Mouse (Mus musculus) layer of hippocampus, adult 2 months (tissue): ENCODE measurements around the gene Arhgap20. TPM values are rescaled to one million over a fixed set of nuclear protein-coding genes. Genes with fewer than 3 reads are reported as not detected.

Source experiments
- DNase-seq, 2 experiments: peaks; one replicate each; pipeline ENCODE4 v3.0.0; 2022; ENCODE audit warnings: low spot score in 2 of 2
- H3K27ac ChIP-seq: fragments of 200-600 bp; 2 replicates; pipeline ENCODE4 v1.8.1; 2022
- H3K4me3 ChIP-seq: fragments of 200-600 bp; 2 replicates; pipeline ENCODE4 v1.8.1; 2022; ENCODE audit warnings: mild to moderate bottlenecking
- CTCF ChIP-seq: fragments of 200-600 bp; conservative IDR thresholded peaks from 2 replicates; pipeline ENCODE4 v1.8.1; 2022; ENCODE audit warnings: antibody characterized with exemption, mild to moderate bottlenecking, moderate library complexity
- long read RNA-seq, 2 experiments: library from polyadenylated mRNA; stranded (forward); transcript quantifications; one replicate each; pipeline ENCODE4 v2.0.0; 2021; ENCODE audit warnings: borderline mapping rate in 2 of 2
- total RNA-seq, 2 experiments: library from RNA; stranded (reverse); gene quantifications; 2 replicates each; pipeline ENCODE4 v1.2.3; 2021

Gene Arhgap20
- 10 to 100 TPM; 62.9 to 66.6 TPM for total RNA-seq
- long read RNA-seq, experiment 1, full-length matches to known transcripts: 2 of 15 reads
- long read RNA-seq, experiment 1, partial matches to known transcripts: 6 of 15 reads
- long read RNA-seq, experiment 1, other reads (novel, unspliced or antisense): 7 of 15 reads
- long read RNA-seq, experiment 2, full-length matches to known transcripts: 11 of 28 reads
- long read RNA-seq, experiment 2, partial matches to known transcripts: 11 of 28 reads
- long read RNA-seq, experiment 2, other reads (novel, unspliced or antisense): 6 of 28 reads

DNA sequence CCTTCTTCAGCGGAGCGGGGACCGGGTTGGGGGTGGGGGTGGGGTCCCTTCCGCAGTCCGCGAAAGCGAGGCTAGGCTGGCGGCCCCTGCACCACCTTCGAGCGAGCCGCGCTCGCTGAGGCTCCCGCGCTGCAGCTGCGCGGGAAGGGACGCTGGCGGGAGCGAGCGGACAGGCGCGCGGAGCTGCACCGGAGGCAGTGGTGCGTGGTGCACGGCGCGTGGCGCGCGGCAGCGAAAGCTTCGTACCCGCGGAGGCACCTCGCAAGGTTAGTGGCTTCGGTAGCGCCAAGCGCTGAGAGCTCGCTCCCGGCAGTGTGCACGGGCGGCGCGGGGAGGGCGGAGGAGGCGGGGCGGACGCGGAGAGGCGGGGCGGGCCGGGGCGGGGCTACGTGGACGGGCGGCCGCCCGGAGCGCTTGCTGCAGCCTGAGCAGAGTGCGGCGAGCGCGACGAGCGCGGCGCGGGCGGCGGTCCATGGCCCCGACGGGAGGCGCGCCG lies at the start of gene Arhgap20:
Arhgap20 (plus strand) TSS at position 417 of the 496 bp plus-strand sequence.
- peak within 1 kb of the TSS; percentile 90 for H3K4me3 ChIP-seq
- no peak for TF ChIP-seq CTCF
- DNase-seq: peak; percentile 87 to 89
- peak within 1 kb of the TSS; percentile 96 for H3K27ac ChIP-seq

DNA sequence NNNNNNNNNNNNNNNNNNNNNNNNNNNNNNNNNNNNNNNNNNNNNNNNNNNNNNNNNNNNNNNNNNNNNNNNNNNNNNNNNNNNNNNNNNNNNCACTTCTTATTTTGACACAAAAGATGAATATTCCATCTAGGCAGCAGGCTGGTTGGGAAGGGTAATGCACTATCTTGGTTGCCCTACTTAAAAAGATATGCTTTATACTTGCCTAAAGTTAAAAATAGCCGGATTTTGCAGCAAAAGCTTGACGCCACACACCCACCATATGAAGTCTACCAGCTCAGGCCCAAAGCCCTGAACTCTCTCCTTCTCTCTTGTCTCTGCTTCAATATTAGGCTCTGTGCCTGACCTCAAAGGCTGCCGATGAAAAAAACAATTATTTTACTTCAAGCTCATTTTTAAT lies 46.3 kb upstream of the Arhgap20 start:
- no peak for TF ChIP-seq CTCF
- no peak for DNase-seq
- H3K4me3 ChIP-seq: no peak overlapping the region
- no peak overlapping the region for H3K27ac ChIP-seq

DNA sequence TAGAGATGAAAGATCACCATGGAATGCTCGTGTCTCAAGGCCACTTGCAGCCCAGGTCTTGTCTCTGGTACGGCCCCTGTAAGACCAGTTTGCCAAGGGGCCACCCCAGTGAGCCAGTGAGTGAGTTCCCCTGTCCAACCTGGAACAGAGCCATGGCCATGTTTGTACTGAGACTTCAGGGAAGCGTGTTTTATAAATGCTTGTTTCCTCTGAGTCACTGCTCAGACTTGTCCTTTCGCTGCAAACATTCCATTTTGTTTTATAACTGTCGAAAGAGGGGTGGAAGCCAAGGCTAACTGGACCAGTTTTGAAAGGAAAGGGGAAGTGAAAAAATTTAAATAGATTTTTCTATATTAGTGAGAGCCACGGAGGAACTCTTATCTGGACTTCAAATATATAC lies 37.2 kb upstream of the Arhgap20 start:
- H3K4me3 ChIP-seq: no peak overlapping the region
- no peak overlapping the region for H3K27ac ChIP-seq
- no peak for DNase-seq
- TF ChIP-seq CTCF: no peak

DNA sequence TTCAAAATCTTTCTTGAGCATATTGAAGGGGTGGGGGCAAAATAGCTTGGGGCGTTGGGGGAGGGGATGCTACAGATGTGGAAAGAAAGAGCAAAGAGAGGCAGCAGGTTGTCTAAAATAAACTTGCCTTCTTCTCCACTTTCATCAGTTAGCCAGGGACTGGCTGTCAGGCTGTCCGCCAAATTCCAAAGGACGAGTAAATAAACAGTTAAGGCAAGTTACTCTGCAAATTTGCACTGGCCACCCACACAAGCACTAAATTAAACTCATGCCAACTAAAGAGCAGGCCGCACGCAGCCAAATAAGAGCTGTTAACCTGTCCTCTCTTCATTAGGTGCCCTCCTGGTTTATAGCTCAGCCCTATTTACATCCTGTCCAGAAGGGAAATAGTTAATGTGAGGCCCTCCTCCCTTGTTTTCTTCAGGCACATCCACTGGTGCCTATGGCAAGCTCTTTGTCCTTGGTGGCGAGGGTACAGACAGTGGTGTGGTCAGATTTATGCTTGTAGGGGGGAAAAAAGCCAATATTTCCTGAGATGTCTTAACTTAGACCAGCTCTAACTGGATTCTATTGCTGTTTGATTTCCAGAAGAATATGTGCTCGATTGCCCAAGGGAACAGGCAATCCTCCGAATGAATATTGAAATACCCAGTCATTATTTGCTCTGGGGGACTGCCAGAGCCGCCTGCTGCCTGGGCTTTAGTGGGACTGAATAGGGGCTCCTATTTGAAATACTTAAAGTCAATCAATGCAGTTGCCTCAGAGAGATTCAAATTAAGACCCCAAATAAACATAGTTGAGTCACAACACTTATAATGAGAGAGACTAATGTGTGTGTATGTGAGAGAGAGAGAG lies 29.7 kb upstream of the Arhgap20 start:
- no peak overlapping the region for H3K4me3 ChIP-seq
- no peak for TF ChIP-seq CTCF
- peak in 1 of 2 experiments; percentile 11 for DNase-seq
- peak overlapping the region; percentile 62; the same call in 1 of the 2 replicates for H3K27ac ChIP-seq

DNA sequence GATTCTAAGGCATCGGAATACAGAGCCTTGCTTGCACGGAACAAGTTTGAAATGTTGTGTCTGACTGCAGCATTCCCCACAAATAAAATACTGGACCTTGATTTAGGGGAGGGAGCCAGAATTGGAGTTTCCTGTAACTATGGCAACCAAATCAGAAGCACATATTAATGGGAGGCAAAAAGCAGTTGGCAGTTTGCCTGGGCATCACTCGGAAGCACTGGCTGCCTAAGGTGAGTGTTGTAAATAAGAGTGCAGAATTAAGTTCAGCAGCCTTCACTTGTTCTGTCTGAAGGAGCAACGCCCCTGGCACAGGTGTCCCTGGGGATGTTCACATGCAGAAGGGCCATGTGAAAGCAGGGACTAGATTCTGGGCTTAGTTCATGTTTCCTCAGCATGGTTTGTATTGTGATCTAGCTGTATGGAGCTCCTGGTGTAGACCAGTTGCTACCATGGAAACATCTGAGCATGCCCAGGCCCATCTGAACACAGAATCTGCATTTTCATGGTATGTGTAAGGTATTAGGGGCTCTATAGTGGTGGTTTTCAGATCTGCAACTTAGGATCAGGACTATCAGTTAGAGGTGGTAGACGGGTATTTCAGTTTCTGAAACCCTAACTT lies 28.3 kb upstream of the Arhgap20 start:
- Histone ChIP-seq H3K27ac (no peak overlapping the region), H3K4me3 (no peak overlapping the region)
- DNase-seq: peak; percentile 46 to 58
- no peak for TF ChIP-seq CTCF

DNA sequence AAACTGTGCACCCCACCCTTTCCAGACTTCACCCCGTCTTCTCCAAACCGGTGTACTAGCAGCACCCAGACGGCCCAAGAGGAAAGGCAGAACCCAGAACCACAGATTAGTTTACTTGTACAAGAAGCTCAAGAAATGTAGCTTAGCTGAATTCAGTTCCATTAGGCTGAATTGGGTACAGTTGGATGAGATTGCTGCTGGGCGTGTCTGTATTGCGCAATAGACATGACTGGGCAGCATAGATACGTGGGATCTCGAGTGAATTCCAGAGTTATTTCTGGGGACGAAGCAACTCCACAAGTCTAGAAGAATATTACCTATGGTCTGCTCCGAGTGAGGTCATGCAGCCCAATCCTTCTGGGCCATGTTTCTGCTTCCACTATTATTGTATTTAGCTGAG lies 26.8 kb upstream of the Arhgap20 start:
- Histone ChIP-seq H3K27ac (no peak overlapping the region), H3K4me3 (no peak overlapping the region)
- no peak for TF ChIP-seq CTCF
- no peak for DNase-seq

DNA sequence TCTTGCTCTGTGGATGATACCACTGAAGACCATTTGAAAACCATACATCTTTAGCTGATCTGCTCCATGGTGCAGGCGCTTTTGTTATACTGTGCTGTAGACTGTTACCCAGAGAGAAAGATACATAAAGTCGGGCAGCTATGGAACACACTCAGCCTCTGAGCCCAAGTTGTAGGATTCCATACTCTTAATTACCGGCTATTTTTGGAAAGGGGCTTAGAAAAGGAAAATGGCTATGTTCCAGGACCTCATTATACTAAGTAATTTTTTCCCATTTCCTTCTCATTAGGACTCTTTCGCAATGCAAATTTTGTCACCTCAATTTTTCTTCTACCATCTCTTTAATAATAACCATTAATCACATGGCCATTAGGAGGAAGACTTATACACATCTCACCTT lies 25.3 kb upstream of the Arhgap20 start:
- Histone ChIP-seq H3K4me3 (no peak overlapping the region), H3K27ac (no peak overlapping the region)
- DNase-seq: no peak
- no peak for TF ChIP-seq CTCF

DNA sequence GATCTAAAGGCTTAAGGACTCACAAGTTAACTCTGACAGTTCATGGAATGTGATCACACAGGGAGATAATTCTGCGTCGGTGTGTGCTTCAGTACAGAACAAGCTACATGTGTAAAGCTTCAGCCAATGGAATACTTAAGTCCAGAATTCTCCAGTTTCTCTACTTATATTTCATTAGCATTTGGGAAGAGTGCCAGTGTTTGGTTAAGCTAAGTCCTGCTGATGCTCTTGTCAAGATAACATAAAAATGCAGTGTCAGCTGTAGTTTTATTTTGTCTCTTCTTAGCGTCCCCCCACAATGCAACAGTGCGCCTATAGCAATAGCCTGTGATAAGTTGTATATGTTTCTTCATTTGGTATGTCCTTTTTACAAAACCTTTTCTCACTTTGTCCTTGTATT lies 15.0 kb upstream of the Arhgap20 start:
- DNase-seq: no peak
- no peak for TF ChIP-seq CTCF
- Histone ChIP-seq H3K27ac (no peak overlapping the region), H3K4me3 (no peak overlapping the region)

DNA sequence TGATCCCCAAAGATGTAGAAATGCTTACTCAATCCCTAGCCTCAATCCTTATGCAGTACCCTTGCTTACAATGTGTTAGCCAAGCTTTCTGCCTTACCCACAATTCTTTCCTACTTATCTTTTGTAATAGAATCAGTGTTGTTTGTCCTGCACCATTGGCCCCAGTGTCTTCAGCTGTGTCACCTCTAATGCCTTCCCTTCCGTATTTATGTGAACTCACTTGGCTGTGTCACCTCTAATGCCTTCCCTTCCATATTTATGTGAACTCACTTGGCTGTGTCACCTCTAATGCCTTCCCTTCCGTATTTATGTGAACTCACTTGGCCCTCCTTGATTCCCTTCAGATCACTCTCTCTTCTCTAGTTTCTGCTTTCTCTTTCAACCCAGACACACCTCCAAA lies 4.1 kb upstream of the Arhgap20 start:
- Histone ChIP-seq H3K27ac (no peak overlapping the region), H3K4me3 (no peak overlapping the region)
- no peak for DNase-seq
- TF ChIP-seq CTCF: no peak

DNA sequence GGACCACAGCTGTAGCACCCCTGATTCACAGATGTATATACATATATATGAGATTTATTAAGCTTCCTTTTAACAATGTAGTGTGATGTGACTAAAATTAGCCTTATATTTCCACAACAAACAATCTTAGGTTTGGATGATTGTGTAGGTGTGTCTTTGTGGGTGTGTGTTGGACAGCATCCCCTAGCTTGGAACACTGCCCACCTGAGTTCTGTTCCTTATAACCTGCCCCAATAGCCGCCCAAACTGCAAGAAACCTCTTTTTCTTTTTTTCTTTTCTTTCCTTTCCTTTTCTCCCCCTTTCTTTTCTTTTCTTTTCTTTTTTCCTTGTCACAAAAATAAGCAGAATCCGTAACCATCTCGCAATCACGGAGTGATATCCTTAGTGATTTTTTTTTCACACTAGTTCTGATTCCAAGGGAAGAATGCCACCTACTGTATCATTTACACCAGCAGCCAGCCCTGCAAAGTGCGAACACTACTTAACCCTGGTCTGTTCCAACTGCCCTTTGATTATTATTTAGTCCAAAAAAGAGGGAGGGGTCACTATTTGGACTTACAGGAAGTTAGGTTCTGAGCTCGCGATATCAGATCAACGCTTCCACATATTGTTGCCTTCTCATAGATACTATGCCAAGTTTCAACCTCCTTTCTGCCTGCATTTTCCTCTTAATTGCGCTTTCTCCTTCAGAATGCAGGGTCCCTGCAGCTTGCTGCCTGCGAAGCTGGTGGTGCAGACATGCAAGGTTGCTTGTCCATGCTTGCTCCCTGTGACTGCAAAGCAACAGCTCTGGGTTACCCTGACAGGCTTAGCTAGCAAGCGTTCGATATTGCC lies 879 bp upstream of the Arhgap20 start:
- Histone ChIP-seq H3K4me3 (peak overlapping the region; percentile 80), H3K27ac (peak overlapping the region; percentile 94)
- TF ChIP-seq CTCF: peak; percentile 72
- DNase-seq: peak in 1 of 2 experiments; percentile 29

DNA sequence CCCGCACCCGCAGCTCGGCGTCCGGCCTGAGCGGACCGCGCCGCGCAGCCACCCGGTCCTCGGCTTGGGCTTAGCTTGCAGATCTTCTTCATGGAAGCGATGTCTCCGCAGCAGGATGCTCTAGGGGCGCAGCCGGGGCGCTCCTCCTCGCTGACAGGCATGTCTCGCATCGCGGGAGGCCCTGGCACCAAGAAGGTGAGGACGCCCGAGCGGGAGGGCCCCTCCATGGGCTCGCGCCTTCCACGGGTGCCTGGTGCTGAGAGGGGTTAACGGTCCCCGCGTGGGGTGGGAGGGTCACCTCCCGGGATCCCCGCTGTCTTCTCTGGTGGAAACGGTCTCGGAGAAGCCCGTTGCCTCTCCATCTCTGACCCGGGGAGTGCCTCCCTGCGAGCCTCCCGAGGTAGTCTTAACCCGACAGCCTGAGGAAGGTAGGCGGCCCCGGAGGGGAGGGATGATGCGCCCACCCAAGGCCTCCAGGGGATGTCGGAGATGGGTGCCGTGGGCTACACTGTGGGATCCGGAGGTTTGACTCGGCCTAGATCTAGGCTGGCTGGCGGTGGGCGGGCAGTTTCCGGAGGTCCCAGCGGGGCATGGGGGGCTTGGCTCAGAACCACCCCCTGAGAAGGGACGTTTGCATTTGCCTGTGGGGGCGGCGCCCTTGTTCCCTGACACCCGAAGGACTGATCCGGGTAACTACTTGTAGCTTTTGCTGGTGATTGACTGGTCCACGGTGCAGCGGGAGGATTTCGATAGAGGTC lies 459 bp downstream of the Arhgap20 start:
- Histone ChIP-seq H3K4me3 (peak overlapping the region; percentile 90), H3K27ac (peak overlapping the region; percentile 96)
- peak; percentile 32 to 43 for DNase-seq
- no peak for TF ChIP-seq CTCF
